Mouse (Mus musculus) cerebellum, adult (tissue): Measurements from ENCODE around the gene Hmg20b.

Experiments used
- ATAC-seq: cut with Nextera tagmentation; 2 replicates; pipeline ENCODE4 v1.9.2; 2017; ENCODE audit warnings: mild to moderate bottlenecking, moderate library complexity, mixed read lengths; ENCODE audit not compliant: insufficient number of reproducible peaks, low FRiP score, low TSS enrichment

The Hmg20b gene

DNA sequence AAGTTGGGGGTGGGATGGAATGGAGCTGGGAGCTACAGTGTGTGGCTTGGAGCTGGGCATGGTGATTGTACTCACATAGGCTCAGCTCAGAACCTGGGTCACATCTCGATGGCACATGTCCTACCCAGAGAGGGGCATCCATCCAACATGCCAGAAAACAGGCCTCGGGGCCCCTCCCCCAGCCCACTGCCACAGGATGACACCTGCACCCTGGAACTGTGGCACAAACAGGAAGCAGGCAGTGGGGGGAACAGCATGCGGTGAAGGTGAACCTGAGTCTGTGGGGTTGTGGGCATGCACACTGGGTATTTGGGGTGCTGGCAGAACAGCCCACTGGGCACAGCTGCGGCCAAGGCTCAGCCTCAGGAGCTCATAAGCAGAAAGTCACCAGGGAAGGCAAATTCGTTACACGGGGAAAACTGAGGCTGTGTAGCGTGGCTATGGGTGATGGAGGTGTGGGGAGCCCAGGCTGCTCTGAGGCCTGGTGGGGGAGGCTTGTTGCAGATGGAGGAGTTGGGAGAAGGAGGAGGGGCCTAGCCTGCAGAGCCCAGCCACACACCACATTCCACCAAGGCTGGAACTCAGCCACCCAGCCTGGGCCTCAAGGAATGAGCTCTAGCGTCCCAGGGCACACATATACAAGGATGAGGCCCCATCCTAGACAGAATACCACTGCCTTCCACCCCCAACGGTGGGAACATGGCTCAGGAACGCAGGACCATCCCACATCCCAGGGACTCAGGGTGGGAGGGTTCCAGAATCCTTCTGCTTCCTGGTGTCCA is 20.9 kb downstream of the Hmg20b start:
- ATAC-seq: no peak

GRCm38 (mm10) chr10:81328386-81328785 is 21.9 kb downstream of the Hmg20b start, which contains the start of gene Tbxa2r:
Tbxa2r (plus strand) TSS chr10:81328731.
- no peak for ATAC-seq

GRCm38 (mm10) chr10:81327959-81328358 is 22.3 kb downstream of the Hmg20b start:
- ATAC-seq: no peak

DNA sequence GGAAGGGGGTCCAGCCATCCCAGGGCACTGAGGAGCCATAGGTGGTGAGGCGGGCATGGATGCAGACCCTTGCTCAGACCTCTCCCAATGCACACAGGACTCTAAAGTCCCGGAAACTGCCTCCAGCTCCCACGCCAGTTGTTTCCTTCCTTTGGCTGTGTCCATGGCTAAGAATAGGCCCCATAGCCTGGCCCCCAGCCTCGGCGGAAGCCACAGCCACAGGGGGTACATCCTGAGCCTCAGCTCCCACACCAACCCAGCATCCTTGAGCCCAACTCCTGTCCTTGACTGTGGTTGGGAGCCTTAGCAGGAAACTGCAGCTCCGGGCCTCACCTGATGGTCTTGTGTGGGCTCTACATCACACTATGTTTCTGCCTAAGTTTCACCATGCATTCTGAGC is 23.4 kb downstream of the Hmg20b start:
- no peak for ATAC-seq

DNA sequence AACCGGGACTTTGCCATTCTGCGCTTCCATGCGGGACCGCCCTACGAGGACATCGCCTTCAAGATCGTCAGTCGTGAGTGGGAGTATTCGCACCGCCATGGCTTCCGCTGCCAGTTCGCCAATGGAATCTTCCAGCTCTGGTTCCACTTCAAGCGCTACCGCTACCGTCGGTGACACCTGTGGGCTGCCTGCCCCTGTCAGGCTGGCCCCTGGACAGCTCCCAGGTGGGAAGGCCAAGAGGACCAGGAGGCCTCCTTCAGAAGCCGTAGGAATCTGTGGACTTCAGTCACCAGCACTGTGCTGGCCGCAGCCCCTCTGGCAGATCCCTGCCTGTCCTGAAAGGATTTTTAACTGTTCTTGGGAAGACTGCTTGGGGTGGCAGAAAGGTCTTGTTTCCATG is 24.5 kb downstream of the Hmg20b start:
- no peak for ATAC-seq

- ATAC-seq: no peak
Observed at GRCm38 (mm10) chr10:81325176-81325575, 25.1 kb downstream of the Hmg20b start.

- no peak for ATAC-seq
Observed at GRCm38 (mm10) chr10:81323791-81324530, 26.3 kb downstream of the Hmg20b start.

DNA sequence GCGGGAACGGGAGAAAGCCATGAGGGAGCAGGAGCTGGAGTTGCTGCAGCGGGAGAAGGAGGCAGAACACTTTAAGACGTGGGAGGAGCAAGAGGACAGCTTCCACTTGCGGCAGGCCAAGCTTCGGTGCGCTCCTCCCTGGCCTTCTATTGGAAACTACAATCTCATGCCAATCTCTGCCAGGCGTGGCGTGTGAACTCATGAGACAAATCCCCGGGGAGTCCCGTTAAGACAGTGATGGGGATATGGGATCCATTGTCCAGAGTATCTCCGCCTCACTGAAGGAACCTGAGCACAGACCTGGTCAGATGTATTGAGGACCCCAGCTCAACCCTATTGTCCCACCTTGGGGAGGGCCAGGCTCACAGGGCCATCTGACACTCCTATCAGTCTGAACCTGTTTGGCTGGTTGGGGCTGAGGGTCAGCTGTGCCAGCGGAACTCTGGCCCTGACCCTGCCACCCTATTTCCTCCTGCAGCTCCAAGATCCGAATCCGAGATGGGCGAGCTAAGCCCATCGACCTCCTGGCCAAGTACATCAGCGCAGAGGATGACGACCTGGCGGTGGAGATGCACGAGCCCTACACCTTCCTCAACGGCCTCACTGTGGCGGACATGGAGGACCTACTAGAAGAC is 27.0 kb downstream of the Hmg20b start:
- ATAC-seq: no peak

GRCm38 (mm10) chr10:81322444-81322843 is 27.8 kb downstream of the Hmg20b start:
- ATAC-seq: no peak

DNA sequence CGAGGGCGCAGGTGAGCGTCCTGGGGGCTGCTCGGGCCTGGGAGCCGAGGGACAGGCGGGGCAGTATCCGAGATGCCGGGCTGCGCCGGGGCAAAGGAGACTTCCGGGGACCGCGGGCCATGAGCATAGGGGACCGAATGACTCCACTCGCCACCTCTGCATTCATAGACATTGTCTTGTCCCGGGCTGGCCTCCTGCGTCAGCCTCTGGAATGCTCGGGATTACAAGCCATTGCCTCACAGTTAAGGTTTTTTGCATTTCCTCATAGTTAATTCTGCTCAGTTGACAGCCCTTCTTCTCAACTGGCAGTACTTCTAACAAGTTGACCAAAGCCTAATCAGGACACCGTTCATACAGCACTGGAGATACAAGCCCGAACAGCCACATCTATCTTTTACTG is 28.8 kb downstream of the Hmg20b start:
- ATAC-seq: no peak

DNA sequence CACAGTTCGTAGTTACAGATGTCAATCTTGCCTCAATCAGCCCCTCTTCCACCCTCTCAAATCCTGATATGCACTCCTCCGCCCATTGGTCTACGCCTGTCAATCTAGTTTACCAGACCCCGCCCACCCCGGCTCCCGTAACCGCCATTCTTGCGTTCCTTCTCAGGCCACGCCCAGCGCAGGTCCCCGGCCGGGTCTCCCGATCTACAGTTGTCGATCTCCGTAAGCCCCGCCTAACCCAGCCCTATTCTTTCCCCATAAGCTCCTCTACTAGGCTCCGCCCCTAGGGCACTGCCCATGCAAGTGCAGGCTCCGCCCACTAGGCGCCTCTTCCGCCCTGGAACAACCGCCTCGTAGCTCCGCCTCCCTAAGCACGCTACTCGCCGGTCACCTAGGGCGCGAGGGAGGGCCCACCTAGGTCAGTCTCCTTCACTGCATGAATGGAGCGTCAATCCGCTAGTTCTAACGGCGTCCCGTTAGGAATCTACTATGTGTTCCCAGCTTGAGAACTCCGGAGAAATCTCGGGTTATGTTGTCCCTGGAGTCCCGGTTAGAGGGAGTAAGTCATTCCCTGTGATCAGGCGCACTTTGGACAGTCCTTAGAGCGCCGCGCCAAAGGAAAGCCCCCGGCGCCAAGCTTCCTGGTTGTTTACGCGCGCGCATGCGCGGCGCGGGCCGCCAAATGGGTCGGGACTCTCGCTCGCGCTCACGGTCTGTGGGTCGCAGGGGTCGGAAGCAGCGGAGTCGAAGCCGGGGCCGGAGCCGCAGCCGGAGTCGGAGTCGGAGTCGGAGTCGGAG is 29.5 kb downstream of the Hmg20b start, which contains the start of gene Cactin:
Cactin (plus strand) TSS at position 554 of the 798 bp plus-strand sequence.
- peak; percentile 78 for ATAC-seq

GRCm38 (mm10) chr10:81319741-81320549 is 30.3 kb downstream of the Hmg20b start:
- peak; percentile 58; the same call in 1 of the 2 replicates for ATAC-seq

DNA sequence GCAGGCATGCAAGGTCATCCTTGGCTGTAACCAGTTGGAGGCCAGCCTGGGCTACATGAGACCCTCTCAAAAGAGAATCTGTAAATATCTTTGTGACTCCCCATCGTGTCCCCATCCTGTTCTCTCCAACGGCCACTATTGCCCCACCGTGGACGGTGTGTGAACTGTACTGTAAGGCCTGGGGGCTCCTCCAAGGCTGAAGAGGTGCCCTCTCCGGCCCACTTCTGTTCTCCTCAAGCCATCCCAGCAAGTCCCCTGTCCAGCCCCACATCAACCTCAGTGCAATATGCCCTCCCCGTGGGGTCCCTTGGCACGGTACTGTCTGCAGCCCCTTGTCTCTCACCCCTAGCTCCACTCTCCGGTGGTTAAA is 31.0 kb downstream of the Hmg20b start:
- 0 out of 2 replicates have a peak, but pooled peaks have one; percentile 4 for ATAC-seq

DNA sequence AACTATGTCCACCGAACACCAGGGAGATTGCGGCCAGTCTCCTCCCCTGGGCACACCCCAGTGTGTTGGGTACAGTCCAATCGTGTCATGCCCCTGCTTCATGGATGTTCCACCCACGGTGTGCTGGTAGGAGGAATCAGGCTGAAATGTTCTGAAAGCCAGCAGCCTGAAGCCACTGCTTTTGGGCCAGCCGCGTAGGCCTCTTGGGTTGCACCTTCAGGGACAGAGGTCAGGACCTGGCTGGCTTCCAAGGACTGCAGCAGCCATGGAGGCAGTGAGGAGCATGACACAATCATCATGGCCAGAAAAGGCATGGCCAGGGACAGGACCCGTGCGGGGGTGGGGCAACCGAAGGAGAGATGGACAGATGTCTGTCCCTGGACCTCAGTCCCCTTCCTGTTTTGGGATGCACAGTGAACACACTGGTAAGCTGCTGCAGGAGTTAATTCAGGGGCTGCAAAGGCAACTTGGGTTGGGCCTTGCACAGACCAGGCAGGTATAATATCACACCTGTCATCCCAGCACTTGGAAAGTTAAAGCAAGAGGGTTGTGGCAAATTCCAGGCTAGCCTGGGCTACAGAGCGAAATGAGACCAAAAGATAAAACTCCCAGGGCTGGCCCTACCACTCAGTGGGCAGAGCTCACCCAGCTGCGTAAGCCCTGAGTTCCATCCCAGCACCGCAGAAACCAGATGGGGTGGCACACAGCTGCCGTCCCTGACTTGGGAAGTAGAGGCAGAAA is 31.5 kb downstream of the Hmg20b start:
- ATAC-seq: no peak

GRCm38 (mm10) chr10:81317273-81317672 is 33.0 kb downstream of the Hmg20b start:
- no peak for ATAC-seq

GRCm38 (mm10) chr10:81316338-81317060 is 33.8 kb downstream of the Hmg20b start:
- no peak for ATAC-seq

DNA sequence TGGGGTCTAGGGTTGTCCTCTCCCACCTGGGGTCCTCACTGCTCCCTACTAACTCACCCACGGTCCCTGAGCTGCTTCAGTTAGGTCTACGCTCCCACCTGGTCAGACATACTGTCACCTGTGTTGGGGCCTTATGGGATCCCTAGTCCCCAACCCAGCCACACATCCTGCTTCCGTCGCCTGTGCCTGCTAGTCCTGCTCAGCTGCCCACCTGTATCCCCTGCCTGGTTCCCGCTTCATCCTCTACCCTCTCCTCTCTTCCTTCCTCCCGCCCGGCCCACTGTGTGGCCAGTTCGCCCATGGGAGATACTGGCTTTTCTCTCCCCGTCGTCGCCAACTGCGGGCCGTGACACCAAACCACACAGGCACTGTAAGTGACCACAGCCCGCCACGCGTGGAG is 34.7 kb downstream of the Hmg20b start:
- ATAC-seq: no peak

DNA sequence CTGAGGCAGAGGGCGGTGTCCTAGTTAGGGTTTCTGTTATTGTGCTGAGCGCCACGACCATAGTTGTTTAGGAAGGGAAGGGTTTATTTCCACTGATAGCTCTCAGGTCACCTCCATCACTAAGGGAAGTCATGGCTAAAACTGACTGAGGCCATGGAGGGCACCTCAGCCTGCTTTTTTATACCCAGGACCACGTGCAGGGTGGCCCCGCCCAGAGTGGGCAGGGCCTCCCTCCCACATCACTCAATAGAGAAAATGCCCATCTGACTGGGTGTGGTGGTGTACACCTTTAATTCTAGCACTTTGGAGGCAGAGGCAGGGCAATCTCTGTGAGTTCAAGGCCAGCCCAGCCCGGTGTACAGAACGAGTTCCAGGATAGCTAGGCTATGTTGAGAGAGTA is 36.1 kb downstream of the Hmg20b start:
- ATAC-seq: no peak
